Mouse (Mus musculus): ENCODE measurements around the gene 4930402K13Rik.

DNA sequence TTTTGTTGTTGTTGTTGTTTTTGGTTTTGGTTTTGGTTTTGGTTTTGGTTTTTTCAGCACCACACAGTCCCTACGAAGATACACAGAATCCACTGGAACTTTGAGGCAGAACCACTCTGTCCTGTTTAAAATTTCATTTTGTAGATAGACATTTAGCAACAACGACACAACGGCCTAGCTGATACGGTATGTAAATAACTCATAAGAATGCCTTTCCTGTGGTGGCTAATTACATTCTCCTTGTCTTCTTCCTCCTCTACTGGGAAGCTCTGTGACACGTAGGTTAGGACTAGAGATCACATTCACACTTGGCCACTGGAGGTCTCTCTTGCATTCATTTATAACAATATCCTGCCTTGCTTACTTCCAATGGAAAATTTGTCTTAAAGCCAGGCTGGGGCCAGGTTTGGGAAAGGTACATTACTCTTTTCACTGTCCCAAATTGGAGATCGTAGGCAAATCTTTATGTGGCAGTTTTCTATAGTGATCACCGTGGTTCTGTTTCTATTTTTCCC lies 24.0 kb downstream of the 4930402K13Rik start:
- TF ChIP-seq CTCF (IDR thresholded peaks at IDR 0.05; ENCODE audit: control insufficient read depth, insufficient read depth, insufficient read length) (no peak), CEBPB (IDR thresholded peaks at IDR 0.05; ENCODE audit: low read depth) (no peak), USF1 (IDR thresholded peaks at IDR 0.05; ENCODE audit: low read depth) (no peak), FOSL1 (IDR thresholded peaks at IDR 0.05; ENCODE audit: insufficient read depth, low read length, poor library complexity, severe bottlenecking) (no peak)
